ENCODE assay signal across 18 mouse cellular contexts in genomic region chr16:43619277-43619676, GRCm38 (mm10). TPM values are rescaled to one million over a fixed set of nuclear protein-coding genes. Genes with fewer than 3 reads are reported as not detected.
DNase-seq lines count a peak whose midpoint lies in the region; ATAC-seq and TF ChIP-seq lines count a peak whose summit lies in the region.
"Had no signal": no experiment of that assay in that cellular context is flagged by ENCODE, and none has a peak within 500 bp of the region (broad histone marks: within the 10 kb centered on the region; RNA-seq: fewer than 3 reads in every experiment).

No protein-coding gene starts in this region.

- 35% methylated on average over 6 of the region's 6 CpGs for WGBS in hindbrain, embryonic 13.5 days
- 39% methylated on average over 6 of the region's 6 CpGs for WGBS in hindbrain, postnatal 0 days
- WGBS in forebrain, embryonic 12.5 days: 38% methylated on average over 6 of the region's 6 CpGs

- ATAC-seq in hindbrain, embryonic 13.5 days (ENCODE audit: low FRiP score): no peak
- no peak for ATAC-seq in hindbrain, postnatal 0 days
- no peak for ATAC-seq in forebrain, embryonic 12.5 days (ENCODE audit: low FRiP score)

- peaks cover 20% of the 10 kb centered on the region for H3K36me3 ChIP-seq in hindbrain, embryonic 13.5 days
- H3K36me3 ChIP-seq in hindbrain, postnatal 0 days (ENCODE audit: insufficient read depth, low read length): no peaks in the 10 kb centered on the region
- H3K36me3 ChIP-seq in forebrain, embryonic 12.5 days (replicated peaks): peaks cover 23% of the 10 kb centered on the region
- H3K36me3 ChIP-seq: embryonic facial prominence, embryonic 12.5 days had no signal

- no peaks in the 10 kb centered on the region for H3K27me3 ChIP-seq in hindbrain, embryonic 13.5 days
- no peaks in the 10 kb centered on the region for H3K27me3 ChIP-seq in hindbrain, postnatal 0 days (ENCODE audit: insufficient read depth, low read length)
- H3K27me3 ChIP-seq in forebrain, embryonic 12.5 days: no peaks in the 10 kb centered on the region
- H3K27me3 ChIP-seq: embryonic facial prominence, embryonic 12.5 days; limb, embryonic 13.5 days; megakaryocyte, embryonic 14.5 days had no signal

- no peak for DNase-seq in hindbrain, postnatal 0 days (ENCODE audit: low spot score)
- DNase-seq in thymus, postnatal 4 days: peak; percentile 7
- no peak for DNase-seq in thymus, postnatal 36 days
- no peak for DNase-seq in left cerebral cortex, postnatal 36 days (ENCODE audit: low spot score in 2 of 2)
- no peak for DNase-seq in left cerebral cortex, adult 11 months (ENCODE audit: low spot score)
- DNase-seq: adrenal gland, postnatal 25 days; cerebellum, postnatal 25 days; kidney, adult 2 months; layer of hippocampus, postnatal 36 days; lung, adult 2 months had no signal

- H3K9ac ChIP-seq in hindbrain, embryonic 13.5 days: no peak overlapping the region
- no peak overlapping the region for H3K9ac ChIP-seq in hindbrain, postnatal 0 days (replicated peaks; ENCODE audit: low read length)
- no peak overlapping the region for H3K9ac ChIP-seq in forebrain, embryonic 12.5 days
- H3K9ac ChIP-seq: embryonic facial prominence, embryonic 12.5 days; limb, embryonic 13.5 days had no signal

- intact Hi-C loops in left cerebral cortex, postnatal 36 days (cut with DNase I): no loop called here

- H3K27ac ChIP-seq in hindbrain, embryonic 13.5 days: peak overlapping the region; percentile 48; the same call in 1 of the 2 replicates
- H3K27ac ChIP-seq in hindbrain, postnatal 0 days: no peak overlapping the region
- peak overlapping the region; percentile 66 for H3K27ac ChIP-seq in forebrain, embryonic 12.5 days
- H3K27ac ChIP-seq: embryonic facial prominence, embryonic 12.5 days; limb, embryonic 13.5 days; stomach, postnatal 0 days had no signal

- H3K4me3 ChIP-seq in hindbrain, embryonic 13.5 days: no peak overlapping the region
- no peak overlapping the region for H3K4me3 ChIP-seq in hindbrain, postnatal 0 days (ENCODE audit: low read length)
- H3K4me3 ChIP-seq in forebrain, embryonic 12.5 days (replicated peaks): no peak overlapping the region
- H3K4me3 ChIP-seq: embryonic facial prominence, embryonic 12.5 days; limb, embryonic 13.5 days; megakaryocyte, embryonic 14.5 days had no signal

- peaks cover 12% of the 10 kb centered on the region for H3K4me1 ChIP-seq in hindbrain, embryonic 13.5 days (replicated peaks)
- H3K4me1 ChIP-seq in hindbrain, postnatal 0 days (ENCODE audit: insufficient read depth, low read length): no peaks in the 10 kb centered on the region
- H3K4me1 ChIP-seq in forebrain, embryonic 12.5 days: peaks cover 34% of the 10 kb centered on the region

- H3K9me3 ChIP-seq in hindbrain, embryonic 13.5 days: no peaks in the 10 kb centered on the region
- H3K9me3 ChIP-seq in hindbrain, postnatal 0 days (ENCODE audit: low read length): no peaks in the 10 kb centered on the region
- H3K9me3 ChIP-seq in forebrain, embryonic 12.5 days: no peaks in the 10 kb centered on the region
- H3K9me3 ChIP-seq: embryonic facial prominence, embryonic 12.5 days; limb, embryonic 13.5 days had no signal

- no peak for TF ChIP-seq CTCF in hindbrain, postnatal 0 days (IDR thresholded peaks at IDR 0.05; ENCODE audit: low read depth)

- H3K4me2 ChIP-seq in hindbrain, embryonic 13.5 days: no peak overlapping the region
- no peak overlapping the region for H3K4me2 ChIP-seq in hindbrain, postnatal 0 days (ENCODE audit: low read depth, low read length)
- no peak overlapping the region for H3K4me2 ChIP-seq in forebrain, embryonic 12.5 days
- H3K4me2 ChIP-seq: embryonic facial prominence, embryonic 12.5 days; limb, embryonic 13.5 days had no signal

RNA-seq across cellular contexts. Expression of gene Tigit, which starts 44.7 kb away (rescaled TPM):
- polyA plus RNA-seq in hindbrain, embryonic 13.5 days (2015; fragmentation: Nextera tagmentation; extraction: Ambion mirVana): not detected in 2 replicates
- total RNA-seq in hindbrain, postnatal 0 days (2014; rRNA removed): not detected in 2 replicates
- polyA plus RNA-seq in hindbrain, postnatal 0 days (2015; fragmentation: Nextera tagmentation; extraction: Ambion mirVana): 0.31 TPM in 1 of 2 replicates, not detected in the other
- polyA plus RNA-seq in forebrain, embryonic 12.5 days (2016; fragmentation: Nextera tagmentation; extraction: Ambion mirVana): not detected in 2 replicates
- not detected for total RNA-seq in left cerebral cortex, postnatal 36 days (2021)
- total RNA-seq: adrenal gland, postnatal 25 days; heart, adult 18-20 months; layer of hippocampus, postnatal 36 days had no signal
- polyA plus RNA-seq: embryonic facial prominence, embryonic 12.5 days; limb, embryonic 13.5 days; neural tube, embryonic 11.5 days; stomach, postnatal 0 days had no signal
